Mouse (Mus musculus) forebrain, embryonic 14.5 days (tissue): ENCODE data around the gene Prr5l. TPM values are rescaled to one million over a fixed set of nuclear protein-coding genes. Genes with fewer than 3 reads are reported as not detected.

Experiments
- ATAC-seq: fragments of 200-750 bp; cut with Nextera tagmentation; 2 replicates; pipeline ENCODE4 v1.8.0; 2017; ENCODE audit warnings: mild to moderate bottlenecking, moderate library complexity
- DNase-seq: peaks from one replicate; pipeline ENCODE4 v3.0.0-alpha.2; 2015; ENCODE audit warnings: low spot score
- H3K27ac ChIP-seq: fragments of 300-500 bp; sonication (generic); 2 replicates; pipeline ENCODE4 v1.5.1; 2014; ENCODE audit warnings: low read depth, mild to moderate bottlenecking, control low read depth, low read length, moderate library complexity
- H3K27me3 ChIP-seq: fragments of 300-500 bp; sonication (generic); replicated peaks from 2 replicates; pipeline ENCODE4 v1.6.1; 2014; ENCODE audit warnings: low read length, control low read depth, mixed read lengths; ENCODE audit not compliant: control insufficient read depth, insufficient read depth
- H3K36me3 ChIP-seq: fragments of 300-500 bp; sonication (generic); 2 replicates; pipeline ENCODE4 v1.6.1; 2014; ENCODE audit warnings: low read length, control low read depth; ENCODE audit not compliant: control insufficient read depth, insufficient read depth
- H3K4me1 ChIP-seq: fragments of 300-500 bp; sonication (generic); 2 replicates; pipeline ENCODE4 v1.6.1; 2014; ENCODE audit warnings: antibody characterized with exemption, low read length, control low read depth; ENCODE audit not compliant: control insufficient read depth, insufficient read depth
- H3K4me2 ChIP-seq: fragments of 300-500 bp; sonication (generic); 2 replicates; pipeline ENCODE4 v1.6.1; 2014; ENCODE audit warnings: mild to moderate bottlenecking, control low read depth, low read length
- H3K4me3 ChIP-seq: fragments of 300-500 bp; sonication (generic); 2 replicates; pipeline ENCODE4 v1.5.1; 2014; ENCODE audit warnings: low read depth, low read length, control low read depth
- H3K9ac ChIP-seq: fragments of 300-500 bp; sonication (generic); 2 replicates; pipeline ENCODE4 v1.6.1; 2014; ENCODE audit warnings: mild to moderate bottlenecking, low read length, control low read depth, moderate library complexity
- H3K9me3 ChIP-seq: fragments of 300-500 bp; sonication (generic); replicated peaks from 2 replicates; pipeline ENCODE4 v1.6.1; 2016; ENCODE audit warnings: low read length, control low read depth, mixed read lengths; ENCODE audit not compliant: control insufficient read depth
- WGBS: fragments of 180-500 bp; shearing (Covaris S2); extraction: QIAGEN DNeasy Blood & Tissue Kit; methylation state at CpG from one replicate; pipeline ENCODE4 v1.1.7; 2014; 5-methylcytosine and 5-hydroxymethylcytosine counted together
- polyA plus RNA-seq: library from polyadenylated mRNA; unstranded; fragments of >200 nt; fragmentation: Nextera tagmentation; extraction: Ambion mirVana; gene quantifications from 2 replicates; pipeline ENCODE4 v1.2.1, GENCODE M21; 2014

Gene Prr5l
- polyA plus RNA-seq, 1 experiment from 2014 or later = 5.4 TPM

DNA sequence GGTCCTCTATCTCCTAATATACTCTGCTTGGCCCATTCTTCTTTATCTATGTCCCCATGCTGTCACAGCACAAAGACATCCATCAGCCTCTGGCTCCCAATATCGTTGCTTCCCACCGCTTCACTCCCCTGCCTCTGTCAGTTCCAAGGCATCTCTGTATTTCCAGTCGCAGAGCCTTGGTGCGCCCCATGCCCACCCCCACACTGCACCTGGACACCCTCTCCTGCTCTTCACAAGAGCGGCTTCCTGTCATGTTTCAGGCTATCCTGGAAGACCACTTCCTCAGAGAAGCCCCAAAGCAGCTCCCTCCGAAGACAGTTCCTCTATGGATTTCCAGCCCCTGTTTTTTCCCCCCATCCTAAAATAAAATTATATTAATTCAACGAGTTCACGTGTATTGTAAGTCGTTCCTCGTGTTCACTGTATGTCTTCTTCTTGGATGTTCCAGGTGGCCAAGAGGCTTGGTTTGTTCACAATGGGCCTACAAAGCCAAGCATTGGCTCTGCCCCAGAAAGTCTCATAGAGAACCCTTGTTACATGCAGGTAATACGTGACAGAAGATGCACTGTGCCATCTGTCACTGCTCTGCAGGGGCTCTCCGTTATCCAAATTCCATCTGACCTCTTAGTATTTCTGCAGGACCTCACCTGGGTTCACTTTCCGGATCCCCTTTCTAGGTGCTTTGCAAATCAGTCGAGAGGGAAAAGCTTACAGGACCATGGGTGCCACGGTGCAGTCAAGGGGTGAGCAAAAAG lies 26.7 kb upstream of the Prr5l start:
- no peak overlapping the region for H3K9ac ChIP-seq
- H3K36me3 ChIP-seq = no peaks in the 10 kb centered on the region
- WGBS = 84% methylated on average over 15 of the region's 15 CpGs
- peaks cover 10% of the 10 kb centered on the region; the same call in 1 of the 2 replicates for H3K4me1 ChIP-seq
- no peak overlapping the region for H3K4me3 ChIP-seq
- no peaks in the 10 kb centered on the region for H3K27me3 ChIP-seq
- 0 out of 2 replicates have a peak, but pooled peaks cover 2% of the 10 kb centered on the region for H3K9me3 ChIP-seq
- H3K27ac ChIP-seq = no peak overlapping the region
- ATAC-seq (no peak), DNase-seq (no peak)
- no peak overlapping the region for H3K4me2 ChIP-seq

- Histone ChIP-seq H3K27me3 (no peaks in the 10 kb centered on the region), H3K36me3 (no peaks in the 10 kb centered on the region), H3K9ac (no peak overlapping the region), H3K9me3 (0 out of 2 replicates have a peak, but pooled peaks cover 2% of the 10 kb centered on the region), H3K4me1 (peaks cover 10% of the 10 kb centered on the region; the same call in 1 of the 2 replicates), H3K27ac (no peak overlapping the region), H3K4me3 (no peak overlapping the region), H3K4me2 (no peak overlapping the region)
- DNase-seq (no peak), ATAC-seq (no peak)
- whole genome bisulfite sequencing = 72% methylated on average over 13 of the region's 13 CpGs
Measured at GRCm38 (mm10) chr2:101908773-101909172, 25.9 kb upstream of the Prr5l start.

DNA sequence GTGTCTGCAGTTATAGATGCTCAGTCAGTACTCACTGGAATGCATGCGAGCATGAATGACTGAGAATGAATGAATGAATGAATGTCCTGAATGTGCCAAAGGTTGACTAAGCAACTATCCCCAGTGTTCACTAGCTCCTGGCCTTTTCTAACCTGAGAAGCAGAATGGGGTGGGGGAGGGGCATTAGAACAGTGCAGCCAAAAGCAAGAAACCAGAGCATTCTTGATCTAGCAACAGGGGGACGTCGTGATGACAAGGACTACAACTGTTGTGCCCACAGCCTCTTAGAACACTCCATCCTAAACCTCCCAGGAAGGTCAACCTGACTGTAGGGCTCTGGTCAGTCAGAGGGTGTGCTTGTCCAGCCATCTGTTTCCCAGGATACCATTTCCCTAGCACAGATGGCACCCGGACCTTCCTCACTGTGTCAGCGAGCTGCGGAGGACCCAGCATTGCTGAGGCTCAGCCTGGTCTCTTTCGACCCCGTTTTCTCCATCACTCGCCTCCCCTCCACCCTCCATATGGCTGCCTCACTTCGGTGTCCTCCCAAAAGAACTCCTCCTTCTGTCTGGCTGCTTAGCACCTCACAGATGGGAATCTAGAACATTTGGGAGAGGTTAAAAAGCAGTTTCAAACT lies 24.7 kb upstream of the Prr5l start:
- H3K4me3 ChIP-seq = no peak overlapping the region
- WGBS = 67% methylated on average over 10 of the region's 10 CpGs
- H3K9me3 ChIP-seq = 0 out of 2 replicates have a peak, but pooled peaks cover 2% of the 10 kb centered on the region
- H3K9ac ChIP-seq = no peak overlapping the region
- no peaks in the 10 kb centered on the region for H3K36me3 ChIP-seq
- H3K4me1 ChIP-seq = peaks cover 10% of the 10 kb centered on the region; the same call in 1 of the 2 replicates
- ATAC-seq = no peak
- no peak for DNase-seq
- H3K4me2 ChIP-seq = no peak overlapping the region
- H3K27me3 ChIP-seq = no peaks in the 10 kb centered on the region
- no peak overlapping the region for H3K27ac ChIP-seq

DNA sequence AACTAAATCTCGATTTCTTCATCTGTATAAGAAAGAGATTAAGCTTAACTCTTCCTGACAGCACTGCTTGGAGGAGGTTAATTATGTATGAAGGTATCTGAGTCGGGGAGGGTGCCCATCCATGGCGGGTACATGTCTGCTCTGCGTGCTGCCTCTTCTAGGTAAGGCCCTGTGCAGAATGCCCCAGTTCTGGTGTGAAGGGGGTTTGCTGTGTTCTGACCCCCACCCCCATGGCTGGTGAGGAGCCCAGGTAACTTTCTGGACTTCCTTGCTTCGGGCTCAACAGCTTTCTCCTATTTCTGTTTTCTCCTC lies 23.5 kb upstream of the Prr5l start:
- H3K27me3 ChIP-seq = no peaks in the 10 kb centered on the region
- H3K4me3 ChIP-seq = no peak overlapping the region
- peak; percentile 37 for ATAC-seq
- peaks cover 10% of the 10 kb centered on the region; the same call in 1 of the 2 replicates for H3K4me1 ChIP-seq
- H3K9me3 ChIP-seq = 0 out of 2 replicates have a peak, but pooled peaks cover 2% of the 10 kb centered on the region
- DNase-seq = no peak
- H3K36me3 ChIP-seq = peaks cover 7% of the 10 kb centered on the region; the same call in 1 of the 2 replicates
- H3K4me2 ChIP-seq = peak overlapping the region; percentile 43
- peak overlapping the region; percentile 45; the same call in 1 of the 2 replicates for H3K9ac ChIP-seq
- no peak overlapping the region for H3K27ac ChIP-seq
- 41% methylated on average over 5 of the region's 5 CpGs for WGBS

DNA sequence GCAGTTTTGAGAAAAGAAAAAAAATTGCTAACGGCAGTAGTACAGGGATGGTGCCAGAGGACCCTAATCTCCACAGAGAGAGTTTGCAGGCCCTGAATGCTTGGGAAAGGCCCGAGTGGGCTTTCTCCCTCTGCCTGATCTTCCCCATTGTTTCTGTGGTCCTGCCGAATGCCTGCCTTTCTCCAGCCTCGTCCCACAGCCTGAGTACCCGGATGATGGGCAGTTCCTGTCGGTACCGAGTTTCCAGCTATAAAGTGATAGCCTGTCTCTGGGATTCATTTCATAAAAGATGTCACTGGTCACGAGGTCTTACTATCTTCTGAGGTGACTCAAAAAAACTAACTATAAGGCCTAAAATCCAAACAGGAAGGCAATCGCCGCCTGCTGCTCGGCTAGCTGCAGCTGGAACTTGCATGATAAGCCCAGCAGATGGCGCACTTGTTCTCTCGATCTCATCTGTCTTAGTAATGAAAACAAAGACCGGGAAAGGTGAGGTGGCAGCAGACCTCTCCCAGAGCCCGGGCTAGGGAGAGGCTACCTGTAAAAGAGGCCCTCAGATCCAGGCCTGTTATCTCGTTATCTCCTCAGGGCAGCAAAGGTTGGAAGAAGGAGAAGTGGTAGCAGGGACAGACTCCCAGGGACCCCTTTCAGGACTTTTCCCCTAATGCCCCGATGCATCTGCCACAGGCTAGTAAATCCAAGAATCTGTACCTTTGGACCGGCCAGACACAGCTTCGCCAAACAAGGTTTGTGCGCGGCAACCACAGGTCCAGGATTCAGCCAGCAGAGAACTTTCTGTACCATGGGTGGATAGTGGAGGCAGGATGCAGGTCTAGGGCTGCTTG lies 22.9 kb upstream of the Prr5l start:
- Histone ChIP-seq H3K27me3 (no peaks in the 10 kb centered on the region), H3K9ac (peak overlapping the region; percentile 45; the same call in 1 of the 2 replicates), H3K4me1 (peaks cover 10% of the 10 kb centered on the region; the same call in 1 of the 2 replicates), H3K36me3 (peaks cover 13% of the 10 kb centered on the region; the same call in 1 of the 2 replicates), H3K27ac (no peak overlapping the region; the same call in 1 of the 2 replicates), H3K4me3 (no peak overlapping the region), H3K9me3 (0 out of 2 replicates have a peak, but pooled peaks cover 2% of the 10 kb centered on the region), H3K4me2 (peak overlapping the region; percentile 43)
- DNase-seq (peak; percentile 95), ATAC-seq (peak; percentile 83)
- 17% methylated on average over 21 of the region's 21 CpGs for WGBS

DNA sequence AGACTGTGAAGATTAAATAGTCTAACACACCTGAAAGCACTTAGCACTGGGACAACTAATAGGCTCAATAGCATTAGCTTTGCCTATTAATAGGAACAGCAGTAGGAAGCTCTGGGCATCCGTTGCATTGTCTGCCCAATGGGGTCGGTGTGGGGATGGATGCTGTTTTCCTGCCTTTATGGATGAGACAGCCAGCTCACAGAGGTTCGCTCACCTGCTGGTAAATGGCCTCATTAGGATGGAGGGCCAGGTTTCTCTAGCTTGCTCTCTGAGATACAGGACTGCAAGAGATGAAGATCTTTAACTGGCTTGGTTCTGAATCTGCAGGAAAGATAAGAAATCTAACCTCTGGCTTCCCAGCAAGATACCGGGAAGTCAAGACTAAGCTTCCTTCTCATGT lies 19.4 kb upstream of the Prr5l start:
- Histone ChIP-seq H3K27me3 (no peaks in the 10 kb centered on the region), H3K4me3 (no peak overlapping the region), H3K4me1 (peaks cover 10% of the 10 kb centered on the region; the same call in 1 of the 2 replicates), H3K27ac (no peak overlapping the region; the same call in 1 of the 2 replicates), H3K36me3 (peaks cover 21% of the 10 kb centered on the region), H3K9ac (no peak overlapping the region), H3K9me3 (no peaks in the 10 kb centered on the region), H3K4me2 (no peak overlapping the region)
- no peak for ATAC-seq
- WGBS = 87% methylated on average over 4 of the region's 4 CpGs
- no peak for DNase-seq

- Histone ChIP-seq H3K9me3 (no peaks in the 10 kb centered on the region), H3K4me2 (no peak overlapping the region), H3K9ac (no peak overlapping the region), H3K27ac (no peak overlapping the region), H3K27me3 (no peaks in the 10 kb centered on the region), H3K4me1 (no peaks in the 10 kb centered on the region), H3K4me3 (no peak overlapping the region), H3K36me3 (peaks cover 39% of the 10 kb centered on the region)
- 83% methylated on average over 10 of the region's 10 CpGs for WGBS
- ATAC-seq = no peak
- DNase-seq = no peak
Measured at GRCm38 (mm10) chr2:101896425-101897204, 13.8 kb upstream of the Prr5l start.

GRCm38 (mm10) chr2:101894126-101894525 lies 11.3 kb upstream of the Prr5l start:
- 95% methylated on average over 3 of the region's 3 CpGs for WGBS
- DNase-seq = no peak
- Histone ChIP-seq H3K4me3 (no peak overlapping the region), H3K9me3 (no peaks in the 10 kb centered on the region), H3K4me2 (no peak overlapping the region), H3K27ac (no peak overlapping the region), H3K36me3 (peaks cover 23% of the 10 kb centered on the region), H3K9ac (no peak overlapping the region), H3K27me3 (no peaks in the 10 kb centered on the region), H3K4me1 (no peaks in the 10 kb centered on the region)
- no peak for ATAC-seq
